Mouse (Mus musculus) gastrocnemius, postnatal 25 days (tissue): ENCODE measurements around the gene Pcdh15. TPM values are rescaled to one million over a fixed set of nuclear protein-coding genes. Genes with fewer than 3 reads are reported as not detected.

Experiments used
- DNase-seq: peaks from one replicate; pipeline ENCODE4 v3.0.0; 2022
- total RNA-seq, 2 experiments: library from RNA; stranded (reverse); gene quantifications; 1 replicate in 1 of 2; 2 replicates in 1 of 2; pipeline ENCODE4 v1.2.3; 2021

Gene Pcdh15
- total RNA-seq, 2 experiments from 2014 or later = 0.08 to 0.26 TPM

GRCm38 (mm10) chr10:73953362-73953761, 854.2 kb downstream of the Pcdh15 start:
- no peak for DNase-seq

- DNase-seq = no peak
Measured at GRCm38 (mm10) chr10:73984057-73984456, 884.9 kb downstream of the Pcdh15 start.

- no peak for DNase-seq
Measured at GRCm38 (mm10) chr10:74008836-74009235, 909.7 kb downstream of the Pcdh15 start.

DNA sequence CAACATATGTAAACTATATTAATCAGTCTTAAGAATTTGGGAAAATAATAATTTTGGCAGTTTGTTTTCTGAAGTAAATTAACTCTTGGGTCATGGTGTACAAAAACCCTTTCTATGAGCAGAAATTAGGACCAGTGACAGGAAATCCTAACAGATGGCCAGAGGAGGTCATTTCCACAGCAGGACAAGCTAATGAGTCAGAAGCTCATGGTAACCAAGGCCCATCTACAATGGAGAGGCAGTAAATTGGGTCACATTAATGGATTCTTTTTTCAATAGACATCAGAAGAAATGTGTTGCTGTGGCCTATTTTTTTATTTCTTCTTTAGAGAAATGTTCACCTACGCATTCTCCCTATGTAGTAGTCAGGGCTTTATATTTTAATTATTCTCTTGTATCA, 923.9 kb downstream of the Pcdh15 start:
- DNase-seq = no peak

- no peak for DNase-seq
Measured at GRCm38 (mm10) chr10:74053059-74053458, 953.9 kb downstream of the Pcdh15 start.

DNA sequence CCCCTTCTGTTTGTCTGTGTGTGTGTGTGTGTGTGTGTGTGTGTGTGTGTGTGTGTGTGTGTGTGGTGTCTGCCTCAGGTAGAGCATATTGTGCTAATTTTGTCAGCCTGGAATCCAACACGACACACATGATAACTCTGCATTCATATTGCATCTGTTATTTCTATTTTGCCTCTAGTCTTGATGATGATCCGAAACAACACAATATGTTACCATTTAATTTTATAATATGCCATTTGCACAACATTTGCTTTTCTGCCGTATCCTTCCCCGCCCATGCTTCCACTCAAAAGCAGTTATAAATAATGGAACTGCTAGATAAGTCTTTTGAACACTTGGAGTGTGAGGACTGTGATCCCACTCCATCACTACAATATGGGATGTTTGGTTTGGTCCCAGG, 987.5 kb downstream of the Pcdh15 start:
- no peak for DNase-seq

DNA sequence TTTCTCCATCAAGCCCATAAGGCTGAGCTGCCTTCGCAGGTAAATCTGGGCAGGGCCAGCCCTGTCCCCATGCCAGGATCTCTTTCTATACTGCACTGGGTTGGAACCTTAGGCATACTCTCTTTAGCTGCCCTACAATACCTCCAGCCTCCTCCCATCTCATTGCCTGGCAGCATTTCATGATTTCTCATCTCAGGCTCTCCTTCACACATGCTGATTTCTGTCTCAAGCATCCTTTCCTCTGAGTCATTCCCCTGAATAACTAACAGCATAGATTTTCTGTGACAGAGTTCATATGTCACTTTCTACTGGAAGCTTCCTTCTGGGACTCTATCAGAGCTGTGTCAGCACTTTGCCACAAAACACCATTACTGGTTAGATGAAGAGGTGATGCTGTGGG, 999.2 kb downstream of the Pcdh15 start:
- DNase-seq = no peak

DNA sequence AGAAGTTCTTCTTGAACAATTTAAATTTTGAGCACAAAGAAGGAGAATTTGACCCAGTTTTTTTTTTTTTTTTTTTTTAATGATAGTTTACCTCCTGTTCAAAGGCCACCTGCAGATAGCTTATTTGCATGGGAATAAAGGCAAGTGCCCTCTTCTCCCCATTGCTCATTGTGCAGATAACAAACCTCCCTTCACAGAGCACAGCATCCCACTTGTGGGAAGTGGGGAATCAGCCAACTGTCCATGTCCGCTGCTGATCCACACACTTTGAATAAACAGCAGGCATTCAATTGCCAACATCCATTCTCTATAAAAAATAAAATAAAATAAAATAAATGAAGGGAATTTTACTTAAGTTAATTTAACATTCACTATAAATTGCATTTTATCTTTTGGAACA, 1015.0 kb downstream of the Pcdh15 start:
- DNase-seq = no peak

- no peak for DNase-seq
Measured at GRCm38 (mm10) chr10:74116817-74117216, 1017.7 kb downstream of the Pcdh15 start.

GRCm38 (mm10) chr10:74123421-74123820, 1024.3 kb downstream of the Pcdh15 start:
- DNase-seq = no peak

DNA sequence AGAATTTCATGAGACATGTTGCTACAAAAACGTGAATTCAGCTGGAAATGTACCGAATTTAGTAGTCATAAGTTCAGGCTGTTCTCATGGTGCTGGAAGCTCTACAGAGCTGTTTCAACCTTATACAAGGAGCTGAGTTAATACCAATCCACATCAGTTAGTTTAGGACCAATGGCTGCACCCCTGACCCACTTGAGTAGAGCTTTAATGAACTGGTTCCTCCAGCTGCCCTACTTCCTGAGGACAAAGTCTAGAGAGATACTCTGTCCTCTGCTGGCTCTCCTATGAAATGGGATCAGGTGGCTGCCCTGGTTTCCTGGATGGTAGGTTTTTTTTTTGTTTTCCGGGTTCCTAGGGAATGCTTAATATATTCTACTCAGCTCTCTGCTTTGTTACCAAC, 1030.0 kb downstream of the Pcdh15 start:
- no peak for DNase-seq

DNA sequence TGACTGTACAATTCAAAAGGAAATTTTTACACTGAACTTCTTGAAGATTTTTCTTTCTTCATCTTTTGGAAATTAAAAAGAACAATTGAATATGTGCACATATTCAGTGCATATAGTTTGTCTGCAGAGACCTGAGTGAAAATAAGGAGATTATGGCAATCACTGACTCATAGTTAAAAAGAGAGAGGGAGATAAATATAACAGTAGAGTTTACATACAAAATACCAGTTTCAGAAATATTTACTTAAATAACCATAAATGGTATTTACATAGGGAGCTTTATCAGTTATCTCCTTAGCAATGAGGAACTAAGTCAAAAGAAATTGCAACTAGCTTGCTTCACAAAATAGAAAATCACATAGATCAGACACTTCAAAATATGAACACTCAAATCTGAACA, 1030.5 kb downstream of the Pcdh15 start:
- no peak for DNase-seq

GRCm38 (mm10) chr10:74130805-74131204, 1031.7 kb downstream of the Pcdh15 start:
- no peak for DNase-seq

DNA sequence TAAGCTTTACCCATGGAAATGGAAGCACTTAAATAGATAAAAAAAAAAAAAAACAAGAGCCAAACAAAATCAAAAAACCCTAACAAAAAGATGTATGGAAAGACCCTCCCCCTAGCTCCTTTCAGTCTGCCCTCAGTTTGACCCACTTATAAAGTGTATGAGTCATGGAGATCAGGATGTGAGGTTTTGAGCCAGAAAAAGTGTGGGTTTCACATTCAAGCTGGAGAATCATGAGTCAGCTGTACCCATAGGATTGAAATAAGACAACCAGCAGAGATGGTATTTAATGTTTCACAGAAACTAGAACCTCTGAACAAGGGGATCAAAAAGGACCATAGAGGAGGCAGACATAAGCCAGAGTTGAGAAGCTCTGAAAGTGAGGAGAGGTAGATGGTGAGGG, 1048.8 kb downstream of the Pcdh15 start:
- no peak for DNase-seq

GRCm38 (mm10) chr10:74181921-74182320, 1082.8 kb downstream of the Pcdh15 start:
- DNase-seq = no peak

- DNase-seq = no peak
Measured at GRCm38 (mm10) chr10:74203650-74204049, 1104.5 kb downstream of the Pcdh15 start.

GRCm38 (mm10) chr10:74217268-74217667, 1118.1 kb downstream of the Pcdh15 start:
- no peak for DNase-seq

DNA sequence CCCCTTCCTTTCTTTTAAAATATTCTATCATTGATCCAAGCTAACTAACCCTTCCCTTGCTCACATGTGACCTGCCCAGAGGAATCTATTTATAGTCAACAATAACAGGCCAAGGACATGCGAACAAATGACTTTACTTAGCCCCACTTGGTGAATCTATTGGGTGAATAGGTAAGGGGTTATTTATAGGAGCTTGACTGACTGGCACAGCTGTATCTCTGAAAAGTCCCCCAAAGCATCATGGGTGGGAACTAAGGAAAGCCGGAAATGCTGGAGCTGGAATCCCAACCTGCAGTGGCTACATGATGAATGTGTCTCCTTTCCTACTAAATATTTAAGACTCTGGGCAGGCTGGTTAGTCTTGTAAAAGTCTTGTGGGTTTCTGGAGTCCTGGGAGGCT, 1121.3 kb downstream of the Pcdh15 start:
- no peak for DNase-seq

- no peak for DNase-seq
Measured at GRCm38 (mm10) chr10:74257716-74258446, 1158.7 kb downstream of the Pcdh15 start.

DNA sequence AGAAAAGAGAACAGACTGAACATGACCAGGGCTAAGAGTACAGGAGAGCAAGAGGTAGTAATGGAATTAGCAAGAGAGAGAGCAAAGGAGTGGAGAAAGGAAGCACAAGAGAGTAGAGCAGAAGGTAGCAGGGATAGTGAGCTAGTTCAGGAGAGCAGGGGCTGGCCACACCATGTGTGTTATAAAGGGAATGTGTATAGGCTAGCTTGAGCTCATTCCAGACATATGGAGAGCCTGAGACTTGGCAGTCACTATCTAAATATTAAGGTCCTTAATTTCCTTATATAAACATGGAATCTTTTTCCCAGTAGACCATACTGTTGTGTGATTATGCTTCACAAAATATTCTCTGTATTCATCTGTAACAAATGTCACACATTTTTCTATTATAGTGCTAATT, 1159.5 kb downstream of the Pcdh15 start:
- DNase-seq = no peak

GRCm38 (mm10) chr10:74269637-74270269, 1170.6 kb downstream of the Pcdh15 start:
- no peak for DNase-seq

GRCm38 (mm10) chr10:74270894-74271293, 1171.8 kb downstream of the Pcdh15 start:
- no peak for DNase-seq

- DNase-seq = no peak
Measured at GRCm38 (mm10) chr10:74304120-74304519, 1205.0 kb downstream of the Pcdh15 start.
